Mouse (Mus musculus): Measurements from ENCODE around the gene Hcn2.

The Hcn2 gene

DNA sequence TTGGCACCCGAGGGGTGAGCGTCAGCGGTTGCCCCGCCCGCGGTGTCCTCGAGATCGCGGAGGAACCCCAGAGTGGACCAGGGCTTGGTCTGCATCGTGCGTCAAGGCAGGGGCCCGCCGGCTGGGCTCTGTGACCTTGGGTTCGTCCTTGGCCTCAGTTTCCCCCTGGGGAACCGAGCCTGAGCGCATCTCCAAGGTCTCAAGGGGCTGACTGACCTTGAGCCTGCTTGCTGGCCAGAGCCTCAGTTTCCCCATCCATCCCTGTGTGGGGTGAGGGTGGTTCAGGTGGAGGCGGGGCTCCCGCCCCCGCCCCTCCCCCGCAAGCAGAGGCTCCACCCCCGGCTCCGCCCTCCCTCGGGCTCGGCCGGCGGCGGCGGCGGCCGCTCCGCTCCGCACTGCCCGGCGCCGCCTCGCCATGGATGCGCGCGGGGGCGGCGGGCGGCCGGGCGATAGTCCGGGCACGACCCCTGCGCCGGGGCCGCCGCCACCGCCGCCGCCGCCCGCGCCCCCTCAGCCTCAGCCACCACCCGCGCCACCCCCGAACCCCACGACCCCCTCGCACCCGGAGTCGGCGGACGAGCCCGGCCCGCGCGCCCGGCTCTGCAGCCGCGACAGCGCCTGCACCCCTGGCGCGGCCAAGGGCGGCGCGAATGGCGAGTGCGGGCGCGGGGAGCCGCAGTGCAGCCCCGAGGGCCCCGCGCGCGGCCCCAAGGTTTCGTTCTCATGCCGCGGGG is at the start of gene Hcn2:
TSS of gene Hcn2 (plus strand) at position 381 of the 734 bp plus-strand sequence.
- DNase-seq, result no peak

DNA sequence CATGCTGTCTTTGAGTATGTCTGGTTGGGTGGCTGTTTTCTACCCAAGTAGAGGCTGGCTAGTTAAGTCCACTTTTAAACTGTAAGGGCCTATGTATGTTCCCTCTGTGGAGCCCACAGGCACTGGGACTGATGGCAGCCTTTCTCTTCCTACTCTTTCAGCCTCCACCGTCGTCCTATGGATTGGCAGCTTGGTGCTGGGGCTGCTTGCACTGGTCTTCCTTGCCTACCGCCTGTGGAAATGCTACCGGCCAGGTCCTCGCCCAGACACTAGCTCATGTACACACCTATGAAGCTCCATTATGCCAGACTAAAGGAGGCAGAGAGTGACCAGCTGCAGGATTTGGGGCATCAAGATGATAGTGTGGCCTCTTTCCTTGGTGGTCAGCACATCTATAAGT is 48.4 kb upstream of the Hcn2 start:
- DNase-seq, result no peak

DNA sequence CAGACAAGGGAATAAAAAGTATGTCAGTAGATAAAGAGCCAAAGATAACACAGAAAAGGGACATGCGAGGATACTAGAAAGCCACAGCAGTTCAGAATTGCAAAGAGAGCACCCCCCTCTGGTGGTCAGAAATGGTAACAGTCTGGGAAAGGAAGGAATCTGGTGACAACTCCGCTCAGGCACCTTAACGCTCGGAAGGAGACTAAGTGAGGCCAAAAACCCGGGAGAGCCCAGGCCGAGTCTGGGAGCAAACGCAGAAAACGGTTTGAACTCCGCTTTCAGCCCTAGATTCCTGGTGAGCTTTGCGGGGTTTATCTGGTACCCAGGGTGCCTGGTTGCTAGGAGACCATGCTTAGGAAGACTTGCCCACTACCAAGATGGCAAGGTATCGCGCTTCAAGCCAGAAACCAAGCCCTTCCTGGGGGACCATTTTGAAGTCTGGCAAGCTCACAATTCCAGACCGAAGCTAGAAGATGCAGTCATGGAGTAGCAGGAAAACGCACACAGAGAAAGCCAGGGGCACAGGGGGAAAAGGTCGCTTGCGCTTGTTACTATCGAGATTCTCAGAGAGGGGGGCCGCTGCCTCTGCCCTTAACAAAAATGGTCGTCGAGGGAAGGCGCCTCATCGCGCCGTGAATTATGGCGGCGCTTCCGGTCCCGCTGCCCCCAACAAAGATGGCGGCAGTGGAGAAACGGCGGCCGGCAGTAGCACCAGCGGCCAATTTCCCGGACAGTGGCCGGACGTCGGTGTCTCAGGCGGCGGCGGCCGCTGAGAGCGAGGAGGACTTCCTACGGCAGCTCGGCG is 47.5 kb upstream of the Hcn2 start, which contains the start of gene Tpgs1:
TSS of gene Tpgs1 (plus strand) at position 599 of the 805 bp plus-strand sequence.
- DNase-seq, result peak; percentile 93

DNA sequence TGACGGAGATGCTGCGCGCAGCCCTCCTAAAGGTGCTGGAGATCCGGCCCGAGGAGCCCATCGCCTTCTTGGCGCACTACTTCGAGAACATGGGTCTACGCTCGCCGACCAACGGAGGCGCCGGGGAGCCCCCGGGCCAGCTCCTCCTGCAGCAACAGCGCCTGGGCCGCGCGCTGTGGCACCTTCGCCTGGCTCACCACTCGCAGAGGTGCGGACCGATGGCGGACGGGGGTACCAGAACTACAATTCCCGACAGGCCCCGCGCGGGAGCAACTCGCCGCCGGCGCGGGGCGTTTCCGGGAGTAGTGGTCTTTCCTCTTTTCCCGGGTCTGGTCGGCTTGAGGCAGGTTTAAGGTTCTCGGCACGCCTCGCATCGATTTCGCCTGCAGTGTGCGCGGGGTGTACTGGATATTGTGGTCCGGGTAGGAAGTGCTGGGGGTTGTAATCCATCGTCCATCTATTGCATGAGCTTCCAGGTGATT is 46.8 kb upstream of the Hcn2 start:
- DNase-seq, result peak; percentile 84

DNA sequence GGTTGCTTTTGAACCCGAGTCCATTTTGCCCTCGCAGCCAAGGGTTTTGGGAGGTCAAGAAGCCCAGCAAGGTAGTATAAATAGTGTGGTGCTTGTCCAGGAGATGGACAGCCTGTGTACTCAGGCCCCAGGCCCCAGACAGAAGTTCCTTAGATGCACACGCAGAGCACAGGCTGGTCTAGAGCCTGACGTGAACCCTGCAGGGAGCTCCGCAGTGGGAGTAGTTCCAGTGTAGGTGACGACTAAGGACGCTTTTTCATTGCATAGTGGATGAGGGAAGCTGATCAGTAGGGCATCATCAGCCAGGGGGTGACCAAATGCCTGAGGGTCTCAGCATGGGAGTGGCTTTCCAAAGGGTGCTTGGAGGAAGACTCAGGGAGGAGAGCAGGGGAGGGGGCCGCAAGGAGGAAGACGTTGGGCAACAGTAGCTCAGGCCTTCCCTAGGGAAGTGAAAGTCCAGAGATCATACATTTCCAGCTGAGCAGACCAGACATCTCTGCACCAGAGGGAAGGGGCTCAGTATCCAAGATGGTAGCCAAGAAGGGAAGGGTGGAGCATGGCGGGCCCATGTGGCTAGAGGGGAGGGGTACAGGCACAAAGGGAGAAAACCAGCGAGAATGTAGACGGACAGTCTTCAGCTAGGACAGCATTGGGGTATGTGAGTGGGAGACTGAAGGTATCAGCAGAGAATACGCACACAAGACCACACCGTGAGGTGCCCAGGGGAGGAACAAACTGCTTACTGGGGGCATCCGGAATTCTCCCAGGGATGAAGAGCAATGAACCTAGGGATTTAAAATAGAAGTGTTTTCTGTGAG is 46.2 kb upstream of the Hcn2 start:
- no peak for DNase-seq

DNA sequence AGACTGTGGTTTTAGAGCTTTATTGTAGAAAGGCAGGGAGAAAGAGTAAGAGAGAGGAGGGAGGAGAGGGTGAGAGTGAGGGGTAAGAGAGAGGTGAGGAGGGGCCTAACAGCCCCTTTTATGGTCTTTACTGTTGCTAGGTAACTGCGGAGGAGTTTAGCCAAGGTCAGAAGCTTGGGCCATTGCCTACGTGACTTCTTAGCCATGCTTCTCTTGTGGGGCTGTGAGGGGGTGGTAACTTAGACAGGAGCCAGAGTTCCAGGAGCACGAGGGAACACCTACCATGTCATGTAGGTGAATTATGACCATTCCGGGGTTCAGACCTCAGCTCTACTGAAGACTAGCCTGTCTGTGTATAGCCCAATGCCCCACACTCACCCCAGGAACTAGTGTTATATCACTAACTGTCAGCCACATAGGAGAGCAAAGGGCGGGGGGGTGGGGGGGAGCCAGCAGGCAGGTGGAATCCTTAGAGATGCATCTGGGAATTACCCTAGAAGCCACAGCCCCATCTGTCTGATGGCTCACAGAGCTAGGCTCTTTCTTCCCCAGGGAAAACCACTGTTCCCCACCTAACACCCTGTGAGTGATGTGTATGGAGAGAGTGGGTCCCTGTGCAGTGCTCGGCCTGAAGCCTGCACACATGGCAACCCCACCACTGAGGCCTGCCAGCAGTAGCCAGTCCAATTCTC is 44.9 kb upstream of the Hcn2 start:
- DNase-seq, result no peak

DNA sequence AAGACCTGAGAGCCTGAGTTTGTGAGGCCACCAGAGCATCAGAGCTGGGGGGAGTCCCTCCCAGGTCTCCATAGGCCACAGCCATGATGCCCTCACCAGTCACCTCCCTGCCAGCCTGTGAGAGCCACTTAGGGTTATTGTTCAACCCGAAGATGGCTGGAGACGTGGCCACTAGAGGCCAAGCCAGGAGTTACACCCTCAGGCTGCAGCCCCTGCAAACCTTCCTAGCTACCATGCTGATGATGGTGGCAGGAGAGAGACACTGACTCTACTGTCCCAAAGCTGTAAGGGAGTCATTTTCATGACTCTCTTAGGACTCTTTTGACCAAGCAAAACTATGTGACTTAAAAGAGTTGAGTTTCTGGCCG is 44.4 kb upstream of the Hcn2 start:
- DNase-seq, result no peak

DNA sequence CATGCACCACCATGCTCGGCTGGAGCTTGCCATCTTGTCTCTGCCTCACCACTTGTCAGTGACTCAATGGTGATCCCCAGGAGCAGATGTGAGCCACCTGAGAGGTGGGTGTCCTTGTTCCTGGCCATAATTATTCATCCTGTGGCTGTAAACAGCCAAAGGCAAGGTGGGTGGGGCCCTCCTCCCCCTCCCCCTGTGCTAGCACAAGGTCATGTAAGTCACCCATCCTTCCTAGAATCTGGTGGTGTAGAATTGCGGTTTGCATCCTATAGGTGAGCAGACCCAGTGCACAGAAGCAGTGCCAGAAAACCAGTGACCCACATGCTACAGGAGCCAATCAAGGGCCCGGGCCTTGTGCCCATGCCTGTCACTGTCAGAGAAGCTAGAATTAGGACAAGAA is 43.4 kb upstream of the Hcn2 start:
- DNase-seq, result no peak

DNA sequence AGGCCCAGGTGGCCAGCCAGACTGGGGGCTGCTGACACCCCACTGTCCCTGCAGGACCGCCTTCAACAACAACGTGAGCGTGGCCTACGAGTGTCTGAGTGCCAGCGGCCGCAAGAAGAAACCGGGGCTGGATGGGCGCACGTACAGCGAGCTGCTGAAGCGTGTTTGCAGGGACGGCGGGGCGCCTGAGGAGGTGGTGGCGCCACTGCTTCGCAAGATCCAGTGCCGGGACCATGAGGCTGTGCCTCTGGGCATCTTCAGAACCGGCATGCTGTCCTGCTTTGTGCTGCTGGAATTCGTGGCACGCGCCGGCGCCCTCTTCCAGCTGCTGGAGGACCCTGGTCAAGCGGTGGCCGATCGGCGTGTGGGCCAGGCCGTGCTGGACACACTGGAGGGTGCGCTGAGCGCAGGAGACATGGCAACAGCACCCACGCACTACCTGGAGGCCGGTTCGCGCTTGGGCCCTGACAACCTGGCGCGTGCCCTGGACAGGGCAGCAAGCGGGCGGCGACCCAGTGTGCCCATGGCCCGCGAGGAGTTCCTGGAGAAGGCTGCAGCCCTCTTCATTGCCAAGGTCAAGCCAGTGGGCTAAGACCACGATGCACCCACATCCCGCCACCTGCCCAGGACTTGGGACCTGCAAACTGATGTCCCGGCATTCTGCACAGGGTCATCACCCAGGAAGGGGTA is 40.9 kb upstream of the Hcn2 start:
- no peak for DNase-seq

DNA sequence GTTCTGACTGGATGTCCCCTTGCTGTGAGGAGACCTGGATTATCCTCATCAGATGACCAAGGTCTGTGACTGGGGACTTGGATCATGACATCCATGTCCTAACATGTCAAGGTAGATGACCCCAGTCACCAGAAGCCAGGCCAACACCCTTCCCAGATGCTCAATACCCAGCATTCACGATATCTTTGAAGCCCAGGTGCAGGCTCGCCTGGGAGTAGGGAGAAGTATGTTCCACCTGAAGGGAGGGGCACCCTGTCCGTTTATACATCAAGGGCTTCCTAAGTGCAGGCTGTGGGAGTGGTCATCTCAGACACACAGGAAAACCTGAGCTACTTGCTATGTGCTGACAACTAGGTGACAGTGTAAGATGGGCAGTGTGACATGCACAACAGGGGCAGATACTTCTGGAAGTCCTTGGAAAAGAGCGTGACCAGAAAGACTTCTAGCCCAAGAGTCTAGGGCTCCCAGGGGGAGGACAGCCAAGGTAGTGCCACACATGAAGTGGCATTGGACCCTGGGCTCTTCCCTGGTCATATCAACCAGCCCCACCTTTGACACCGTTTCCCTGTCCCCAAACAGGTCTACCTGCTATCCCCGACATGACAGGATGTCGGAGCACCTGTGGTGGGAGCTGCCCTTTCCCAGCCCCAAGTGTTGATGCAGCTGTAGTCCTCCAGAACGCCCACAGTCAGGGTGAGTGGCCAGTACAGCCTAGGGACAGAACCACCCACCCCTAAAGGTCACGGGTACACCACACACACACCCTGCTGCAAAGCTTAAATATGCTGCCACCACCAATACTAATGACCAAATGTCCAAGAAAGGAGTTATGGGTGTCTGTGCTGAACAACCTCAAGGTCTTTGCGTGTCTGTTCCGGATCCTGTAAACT is 35.6 kb upstream of the Hcn2 start:
- no peak for DNase-seq

DNA sequence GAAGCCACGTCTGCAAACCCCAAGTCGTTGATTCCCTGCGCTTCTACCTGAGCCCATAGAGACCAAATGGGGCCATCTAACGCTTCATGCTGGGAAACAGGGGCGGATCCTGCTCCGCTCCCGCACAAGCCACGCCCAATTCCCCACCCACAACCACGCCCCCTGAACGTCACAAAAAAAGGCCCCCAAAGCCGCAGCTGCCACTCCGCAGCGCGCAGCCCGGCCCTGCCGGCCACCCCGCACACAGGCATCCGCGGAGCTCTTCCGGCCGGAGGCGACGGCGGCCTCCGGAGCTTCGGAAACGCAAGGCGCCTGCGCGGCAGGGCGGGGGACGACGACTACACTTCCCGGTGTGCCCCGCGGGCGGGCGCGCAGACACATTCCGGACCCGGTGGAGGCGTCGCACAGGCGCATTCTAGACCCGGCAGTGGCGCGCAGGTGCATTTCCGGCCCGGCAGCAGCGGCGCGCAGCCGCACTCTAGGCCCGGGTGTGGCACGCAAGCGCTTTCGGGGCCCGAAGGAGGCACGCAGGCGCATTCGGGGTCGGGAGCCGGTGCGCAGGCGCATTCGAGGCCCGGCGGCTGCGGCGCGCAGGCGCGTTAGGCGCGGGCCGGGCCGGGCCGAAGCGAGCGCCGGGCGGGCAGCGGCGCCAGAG is 34.7 kb upstream of the Hcn2 start, which contains the start of gene Cdc34:
TSS of gene Cdc34 (plus strand) at position 605 of the 655 bp plus-strand sequence.
- DNase-seq, result peak; percentile 100

DNA sequence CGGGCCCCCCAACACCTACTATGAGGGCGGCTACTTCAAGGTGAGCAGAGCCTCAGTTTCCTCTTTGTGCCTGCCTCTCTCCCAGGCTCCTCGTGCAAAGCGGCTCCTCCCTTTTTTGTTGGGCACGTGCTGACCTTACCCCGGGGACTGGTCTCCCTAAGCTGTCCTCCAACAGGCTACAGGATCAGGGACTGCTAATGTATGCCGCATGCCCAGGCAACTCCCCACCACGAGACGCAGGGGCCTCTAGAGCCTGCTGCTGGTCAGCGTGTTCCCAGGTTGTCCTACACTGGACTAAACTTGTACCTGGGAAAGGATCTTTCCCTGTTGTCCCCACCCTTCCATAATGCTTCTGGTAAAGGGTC is 33.9 kb upstream of the Hcn2 start:
- DNase-seq, result no peak

DNA sequence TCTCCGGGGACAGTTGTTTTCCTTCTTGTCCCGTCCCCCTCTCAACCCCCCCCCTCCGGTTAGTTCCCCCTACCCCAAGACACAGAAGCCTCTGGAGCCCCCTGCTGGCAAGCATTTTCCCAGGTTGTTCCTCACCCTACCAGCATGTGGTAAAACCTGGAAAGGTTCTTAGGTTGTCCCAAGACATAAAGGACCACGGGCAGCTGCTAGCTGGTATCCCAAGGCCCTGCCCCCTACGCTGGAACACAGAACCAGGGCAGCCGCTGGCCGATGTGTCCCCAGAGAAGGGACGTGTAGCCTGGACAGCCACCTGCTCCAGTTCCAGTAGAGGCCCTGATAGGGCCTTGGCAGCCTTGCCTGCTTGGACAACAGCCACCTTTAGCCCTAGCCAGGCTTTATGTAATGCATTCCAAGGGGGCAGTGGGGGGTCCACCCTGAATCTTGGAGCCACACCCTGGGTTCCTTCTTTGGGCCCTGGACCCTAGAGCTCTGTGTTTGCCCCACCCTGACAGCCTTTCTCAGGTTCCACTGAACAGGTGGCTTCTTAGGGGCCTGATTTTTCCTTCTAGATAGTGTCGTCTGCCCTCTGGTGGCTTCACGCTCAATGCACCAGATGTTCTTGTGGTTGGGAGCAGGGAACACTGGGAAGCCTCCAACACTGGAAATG is 33.4 kb upstream of the Hcn2 start:
- DNase-seq, result no peak

DNA sequence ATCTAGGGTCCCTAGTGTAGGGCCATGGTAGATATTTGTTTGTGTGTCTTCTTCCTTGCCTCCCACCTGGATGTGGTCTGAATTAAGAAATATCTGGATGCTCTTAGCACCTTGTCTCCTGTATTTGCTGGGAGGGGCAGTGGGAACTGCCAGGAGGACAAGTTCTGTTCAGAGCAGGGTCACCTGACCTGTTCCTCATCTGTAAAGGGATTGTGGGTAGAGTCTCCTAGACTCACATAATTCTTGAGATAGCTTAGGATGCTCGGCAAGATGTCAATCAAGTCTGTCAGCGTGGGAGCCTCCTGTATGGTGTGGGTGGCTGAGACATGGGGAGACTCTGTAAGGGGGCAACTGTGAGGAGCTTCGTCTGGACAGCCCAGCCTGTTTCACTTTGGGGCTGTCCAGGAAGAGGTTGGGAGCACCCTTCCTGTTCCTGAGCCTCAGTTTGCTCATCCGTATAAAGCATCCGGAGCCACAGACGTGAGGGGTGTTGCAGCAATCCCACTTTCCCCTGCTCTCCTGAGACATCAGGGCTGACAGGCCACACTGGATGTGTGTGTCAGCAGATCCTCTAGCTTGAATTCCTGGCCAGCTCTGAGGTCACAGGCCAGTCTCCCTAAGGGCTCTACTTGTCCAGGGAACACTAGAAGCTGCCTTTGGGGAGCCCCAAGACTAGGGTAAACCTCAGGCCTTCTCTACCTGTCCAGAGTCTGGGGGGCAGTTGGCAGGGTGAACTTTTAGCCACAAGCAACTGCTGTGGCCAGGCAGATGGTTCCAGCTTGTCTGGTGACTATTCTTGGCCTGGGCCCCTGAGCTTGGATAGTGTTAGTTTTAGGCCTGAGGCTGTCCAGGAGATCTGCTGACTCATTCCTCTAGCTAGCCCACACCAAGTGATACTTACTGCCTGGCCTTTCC is 32.5 kb upstream of the Hcn2 start:
- DNase-seq, result no peak

DNA sequence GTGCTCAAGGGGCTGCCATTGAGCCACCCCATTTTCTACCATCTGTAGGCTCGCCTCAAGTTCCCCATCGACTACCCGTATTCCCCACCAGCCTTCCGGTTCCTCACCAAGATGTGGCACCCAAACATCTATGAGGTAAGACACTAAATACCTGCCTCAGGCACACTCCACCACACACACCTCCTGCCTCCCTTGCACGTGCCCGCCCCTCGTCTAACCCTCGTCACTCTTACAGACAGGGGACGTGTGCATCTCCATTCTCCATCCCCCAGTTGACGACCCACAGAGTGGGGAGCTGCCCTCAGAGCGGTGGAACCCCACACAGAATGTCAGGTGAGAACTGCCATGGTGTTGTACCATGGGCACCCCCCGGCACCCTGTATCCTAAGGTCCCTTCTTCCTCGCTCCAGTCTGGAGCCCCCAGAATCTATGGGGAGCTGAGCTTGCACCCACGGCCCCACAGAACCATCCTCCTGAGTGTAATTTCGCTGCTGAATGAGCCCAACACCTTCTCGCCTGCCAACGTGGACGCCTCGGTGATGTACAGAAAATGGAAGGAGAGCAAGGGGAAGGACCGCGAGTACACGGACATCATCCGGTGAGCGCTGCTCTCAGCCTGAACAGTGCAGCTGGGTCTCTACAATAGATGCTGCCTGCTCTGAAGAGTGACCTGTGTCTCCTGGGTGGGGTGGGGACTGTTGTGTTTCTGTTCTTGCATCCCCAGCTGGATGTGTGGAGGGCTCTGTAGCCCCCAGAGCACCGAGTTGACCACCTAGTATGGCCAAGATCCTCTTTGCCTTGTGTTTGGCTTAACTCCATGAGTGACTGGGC is 31.4 kb upstream of the Hcn2 start:
- DNase-seq, result no peak

DNA sequence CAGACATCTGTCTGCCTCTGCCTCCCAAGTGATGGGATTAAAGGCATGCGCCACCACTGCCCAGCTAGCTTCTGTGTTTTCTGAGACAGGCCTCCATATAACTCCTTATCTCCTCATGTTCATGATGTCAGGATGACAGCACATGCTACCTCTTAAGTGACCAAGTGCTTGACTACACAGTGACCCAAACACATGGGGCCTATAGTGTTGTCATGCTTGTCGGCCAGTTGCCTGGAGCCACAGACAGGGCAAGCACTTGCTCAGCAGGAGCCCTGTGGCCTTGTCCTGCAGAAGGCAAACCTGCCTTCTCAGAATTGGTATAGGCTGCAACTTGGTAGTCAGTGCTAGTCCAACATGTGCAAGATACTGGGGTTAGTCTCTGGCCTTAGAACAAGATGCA is 30.2 kb upstream of the Hcn2 start:
- DNase-seq, result no peak

DNA sequence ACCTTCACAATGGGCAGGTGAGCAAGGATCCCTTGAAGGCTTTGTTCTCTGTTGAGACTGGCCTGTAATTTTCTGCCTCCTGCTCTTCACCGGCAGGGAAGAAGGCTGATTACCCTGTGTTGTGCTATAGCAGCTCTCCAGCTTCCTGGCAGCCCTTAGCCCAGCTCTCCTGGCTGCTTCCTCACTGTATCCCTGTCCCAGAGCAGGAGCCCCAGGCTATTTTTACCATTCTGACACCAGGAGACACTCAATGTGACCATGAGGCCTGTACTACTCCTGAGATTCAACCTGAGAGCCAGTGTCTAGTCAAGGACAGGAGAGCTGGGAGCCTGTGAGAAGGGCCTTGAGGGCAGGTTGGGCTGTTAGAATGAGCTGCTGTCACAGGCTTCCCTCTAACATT is 29.7 kb upstream of the Hcn2 start:
- no peak for DNase-seq

DNA sequence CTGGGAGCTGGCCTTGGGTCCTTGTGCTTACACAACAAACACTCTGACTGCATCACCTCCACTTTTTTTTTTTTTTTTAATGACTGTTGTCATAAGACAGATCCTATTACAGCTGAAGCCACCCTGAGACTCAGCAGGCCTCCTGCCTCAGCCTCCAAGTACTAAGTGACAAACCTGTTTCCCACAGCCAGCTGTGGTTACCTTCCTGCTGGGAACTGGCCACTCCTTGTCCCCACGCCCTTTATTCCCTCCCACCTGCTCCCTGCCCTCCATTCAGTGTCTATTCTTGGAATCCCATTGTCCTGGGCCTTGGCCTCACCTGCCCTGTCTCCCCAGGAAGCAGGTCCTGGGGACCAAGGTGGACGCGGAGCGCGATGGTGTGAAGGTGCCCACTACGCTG is 28.9 kb upstream of the Hcn2 start:
- no peak for DNase-seq

All from right cerebral cortex, adult 18-20 months (tissue).